Mouse (Mus musculus) stomach, embryonic 14.5 days (tissue): ENCODE results near the gene Cacna2d3. TPM values are rescaled to one million over a fixed set of nuclear protein-coding genes. Genes with fewer than 3 reads are reported as not detected.

Experiments
- ATAC-seq: fragments of 200-750 bp; cut with Nextera tagmentation; 2 replicates; pipeline ENCODE4 v1.8.0; 2017; ENCODE audit warnings: low read depth, moderate TSS enrichment; ENCODE audit not compliant: insufficient number of reproducible peaks, insufficient read depth, low FRiP score
- H3K27ac ChIP-seq: fragments of 300-500 bp; sonication (generic); 2 replicates; pipeline ENCODE4 v1.5.1; 2014; ENCODE audit warnings: mild to moderate bottlenecking, low read length, moderate library complexity, mixed read lengths
- H3K27me3 ChIP-seq: fragments of 300-500 bp; sonication (generic); 2 replicates; pipeline ENCODE4 v1.6.1; 2014; ENCODE audit warnings: low read length, control low read depth, mixed read lengths; ENCODE audit not compliant: control insufficient read depth, insufficient read depth
- H3K36me3 ChIP-seq: fragments of 300-500 bp; sonication (generic); 2 replicates; pipeline ENCODE4 v1.6.1; 2014; ENCODE audit warnings: mild to moderate bottlenecking, control low read depth, low read length, moderate library complexity, mixed read lengths; ENCODE audit not compliant: control insufficient read depth, insufficient read depth
- H3K4me1 ChIP-seq: fragments of 300-500 bp; sonication (generic); 2 replicates; pipeline ENCODE4 v1.6.1; 2014; ENCODE audit warnings: low read length, control low read depth, mixed read lengths; ENCODE audit not compliant: control insufficient read depth, insufficient read depth
- H3K4me2 ChIP-seq: fragments of 300-500 bp; sonication (generic); replicated peaks from 2 replicates; pipeline ENCODE4 v1.6.1; 2014; ENCODE audit warnings: low read depth, low read length, control low read depth
- H3K4me3 ChIP-seq: fragments of 300-500 bp; sonication (generic); 2 replicates; pipeline ENCODE4 v1.5.1; 2014; ENCODE audit warnings: low read depth, low read length, control low read depth
- H3K9ac ChIP-seq: fragments of 300-500 bp; sonication (generic); replicated peaks from 2 replicates; pipeline ENCODE4 v1.6.1; 2014; ENCODE audit warnings: low read depth, mild to moderate bottlenecking, control low read depth, low read length, moderate library complexity, mixed read lengths
- H3K9me3 ChIP-seq: fragments of 300-500 bp; sonication (generic); 2 replicates; pipeline ENCODE4 v1.6.1; 2016; ENCODE audit warnings: low read depth, low read length, control low read depth; ENCODE audit not compliant: control insufficient read depth
- WGBS: fragments of 180-500 bp; shearing (Covaris S2); extraction: QIAGEN DNeasy Blood & Tissue Kit; methylation state at CpG from one replicate; pipeline ENCODE4 v1.1.7; 2014; 5-methylcytosine and 5-hydroxymethylcytosine counted together
- polyA plus RNA-seq: library from polyadenylated mRNA; unstranded; fragments of >200 nt; fragmentation: Nextera tagmentation; extraction: Ambion mirVana; gene quantifications from 2 replicates; pipeline ENCODE4 v1.2.1, GENCODE M21; 2014

The Cacna2d3 gene
- polyA plus RNA-seq, 1 experiment from 2014 or later: 3.5 TPM

DNA sequence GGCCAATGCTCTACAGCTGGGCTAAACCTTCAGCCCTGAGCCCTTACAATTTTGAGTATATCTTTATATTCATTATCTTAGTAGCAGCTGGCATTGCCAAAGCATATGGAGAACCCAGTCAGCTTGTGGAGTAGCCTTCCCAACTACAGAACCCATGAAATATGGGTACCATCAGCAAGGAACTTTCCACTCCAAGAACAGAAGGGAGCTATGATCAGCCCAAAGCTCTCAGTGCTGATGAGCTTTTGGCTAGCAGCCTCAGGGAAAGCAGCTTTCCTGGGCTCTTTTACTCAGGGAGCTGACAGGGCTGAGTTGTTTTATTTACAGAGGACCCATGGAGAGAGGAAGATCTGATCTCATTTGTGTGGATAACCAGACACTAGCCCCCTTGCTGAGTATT lies 661.0 kb downstream of the Cacna2d3 start:
- Histone ChIP-seq H3K4me3 (no peak overlapping the region), H3K4me1 (no peaks in the 10 kb centered on the region), H3K4me2 (no peak overlapping the region), H3K9ac (no peak overlapping the region), H3K27me3 (no peaks in the 10 kb centered on the region), H3K36me3 (no peaks in the 10 kb centered on the region), H3K27ac (no peak overlapping the region), H3K9me3 (no peaks in the 10 kb centered on the region)
- no peak for ATAC-seq

- no peaks in the 10 kb centered on the region for H3K36me3 ChIP-seq
- H3K27me3 ChIP-seq: no peaks in the 10 kb centered on the region
- no peak overlapping the region for H3K9ac ChIP-seq
- H3K27ac ChIP-seq: no peak overlapping the region
- no peak overlapping the region for H3K4me3 ChIP-seq
- H3K4me1 ChIP-seq: no peaks in the 10 kb centered on the region
- no peak overlapping the region for H3K4me2 ChIP-seq
- H3K9me3 ChIP-seq: no peaks in the 10 kb centered on the region
- 31% methylated on average over 16 of the region's 16 CpGs for WGBS
- ATAC-seq: no peak
These were observed 669.5 kb downstream of the Cacna2d3 start for GRCm38 (mm10) chr14:29051951-29052835.

GRCm38 (mm10) chr14:29042355-29042754 lies 679.3 kb downstream of the Cacna2d3 start:
- no peaks in the 10 kb centered on the region for H3K27me3 ChIP-seq
- no peaks in the 10 kb centered on the region for H3K4me1 ChIP-seq
- no peak overlapping the region for H3K4me2 ChIP-seq
- no peaks in the 10 kb centered on the region for H3K36me3 ChIP-seq
- no peak overlapping the region for H3K4me3 ChIP-seq
- H3K9me3 ChIP-seq: no peaks in the 10 kb centered on the region
- no peak overlapping the region for H3K27ac ChIP-seq
- WGBS: 56% methylated on average over 1 of the region's 1 CpGs
- ATAC-seq: no peak
- no peak overlapping the region for H3K9ac ChIP-seq

- WGBS: 77% methylated on average over 1 of the region's 1 CpGs
- no peak for ATAC-seq
- no peaks in the 10 kb centered on the region for H3K27me3 ChIP-seq
- no peak overlapping the region for H3K27ac ChIP-seq
- H3K4me2 ChIP-seq: no peak overlapping the region
- no peaks in the 10 kb centered on the region for H3K36me3 ChIP-seq
- H3K4me1 ChIP-seq: no peaks in the 10 kb centered on the region
- no peaks in the 10 kb centered on the region for H3K9me3 ChIP-seq
- no peak overlapping the region for H3K4me3 ChIP-seq
- H3K9ac ChIP-seq: no peak overlapping the region
These were observed 680.2 kb downstream of the Cacna2d3 start for GRCm38 (mm10) chr14:29041498-29041897.

DNA sequence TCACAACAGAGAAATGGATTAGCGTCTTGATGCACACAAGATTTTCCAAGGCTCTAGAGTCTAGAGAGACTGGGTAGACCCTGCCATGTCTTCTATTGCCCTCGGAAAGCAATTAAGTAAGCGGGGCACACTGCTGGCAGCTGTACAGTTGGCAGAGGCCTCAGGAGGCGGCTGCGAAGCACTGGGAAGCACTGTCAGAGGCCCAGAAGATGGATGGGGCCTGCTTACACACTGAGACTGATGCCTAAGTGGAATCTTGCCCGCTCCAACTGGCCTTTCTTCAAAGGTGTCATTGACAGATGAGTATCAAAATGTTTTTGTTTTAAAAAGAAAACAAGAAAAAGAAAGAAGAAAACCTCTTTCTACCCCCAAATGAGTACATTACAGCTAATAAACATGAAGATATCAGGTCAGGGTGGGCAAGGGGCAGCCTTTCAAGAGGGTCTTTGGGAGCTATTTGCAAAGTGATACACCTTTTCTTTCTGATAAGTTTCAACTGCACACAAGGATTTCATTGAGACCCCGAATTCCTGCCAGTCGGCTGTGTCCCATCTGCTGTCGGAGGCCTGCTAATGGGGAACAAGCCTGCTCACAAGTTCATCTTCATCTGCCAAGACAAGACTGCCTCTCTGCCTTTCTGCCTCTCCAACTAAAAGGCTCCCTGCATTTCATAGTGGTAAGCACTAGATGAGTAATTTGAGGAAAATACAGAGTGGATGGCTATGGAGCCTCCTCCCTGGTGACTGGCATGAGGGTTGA lies 680.9 kb downstream of the Cacna2d3 start:
- no peak overlapping the region for H3K4me3 ChIP-seq
- 45% methylated on average over 9 of the region's 9 CpGs for WGBS
- no peak for ATAC-seq
- H3K27me3 ChIP-seq: no peaks in the 10 kb centered on the region
- H3K9ac ChIP-seq: no peak overlapping the region
- H3K4me2 ChIP-seq: no peak overlapping the region
- H3K4me1 ChIP-seq: no peaks in the 10 kb centered on the region
- no peaks in the 10 kb centered on the region for H3K36me3 ChIP-seq
- no peak overlapping the region for H3K27ac ChIP-seq
- H3K9me3 ChIP-seq: no peaks in the 10 kb centered on the region

- no peaks in the 10 kb centered on the region for H3K9me3 ChIP-seq
- no peaks in the 10 kb centered on the region for H3K27me3 ChIP-seq
- no peak overlapping the region for H3K4me2 ChIP-seq
- no peak overlapping the region for H3K4me3 ChIP-seq
- no peak overlapping the region for H3K27ac ChIP-seq
- H3K4me1 ChIP-seq: no peaks in the 10 kb centered on the region
- H3K9ac ChIP-seq: no peak overlapping the region
- 74% methylated on average over 5 of the region's 5 CpGs for WGBS
- no peak for ATAC-seq
- H3K36me3 ChIP-seq: no peaks in the 10 kb centered on the region
These were observed 683.4 kb downstream of the Cacna2d3 start for GRCm38 (mm10) chr14:29038246-29038645.

DNA sequence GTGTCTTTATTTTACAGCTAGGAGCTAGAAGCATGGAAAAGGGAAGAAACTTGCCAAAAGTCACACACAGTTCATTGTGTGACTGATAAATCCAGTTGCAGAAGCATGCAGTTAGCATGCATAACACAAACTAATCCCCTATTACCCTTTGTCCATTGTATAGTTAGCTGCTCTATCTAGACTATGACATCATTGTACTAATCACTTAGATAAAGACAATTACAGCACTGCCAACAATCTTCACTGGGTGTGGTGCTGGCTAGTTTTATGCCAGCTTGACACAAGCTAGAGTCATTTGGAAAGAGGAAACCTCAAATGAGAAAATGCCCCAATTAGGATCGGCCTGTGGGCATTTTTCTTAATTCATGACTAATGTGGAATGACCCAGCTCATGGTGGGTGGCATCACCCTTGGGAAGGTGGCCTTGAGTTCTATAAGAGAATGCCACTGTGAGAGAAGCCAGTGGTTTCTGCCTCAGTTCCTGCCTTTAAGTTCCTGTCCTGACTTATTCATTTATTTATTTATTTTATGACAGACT lies 689.7 kb downstream of the Cacna2d3 start:
- Histone ChIP-seq H3K36me3 (no peaks in the 10 kb centered on the region), H3K4me3 (no peak overlapping the region), H3K27me3 (no peaks in the 10 kb centered on the region), H3K4me2 (no peak overlapping the region), H3K9me3 (no peaks in the 10 kb centered on the region), H3K4me1 (no peaks in the 10 kb centered on the region), H3K9ac (no peak overlapping the region), H3K27ac (no peak overlapping the region)
- WGBS: 80% methylated on average over 1 of the region's 1 CpGs
- ATAC-seq: no peak

GRCm38 (mm10) chr14:29030519-29030918 lies 691.1 kb downstream of the Cacna2d3 start:
- ATAC-seq: no peak
- no peak overlapping the region for H3K27ac ChIP-seq

More at GRCm38 (mm10) chr14:29030519-29030918, 691.1 kb downstream of the Cacna2d3 start:
- Histone ChIP-seq H3K4me1 (no peaks in the 10 kb centered on the region), H3K9me3 (no peaks in the 10 kb centered on the region), H3K4me2 (no peak overlapping the region), H3K9ac (no peak overlapping the region), H3K36me3 (no peaks in the 10 kb centered on the region), H3K4me3 (no peak overlapping the region), H3K27me3 (no peaks in the 10 kb centered on the region)
- WGBS: 70% methylated on average over 9 of the region's 9 CpGs
